Mouse (Mus musculus) thymus, postnatal 25 days (tissue): ENCODE data around the gene Lonrf3.

Source experiments
- DNase-seq: peaks from one replicate; pipeline ENCODE4 v3.0.0; 2022

Lonrf3 gene

DNA sequence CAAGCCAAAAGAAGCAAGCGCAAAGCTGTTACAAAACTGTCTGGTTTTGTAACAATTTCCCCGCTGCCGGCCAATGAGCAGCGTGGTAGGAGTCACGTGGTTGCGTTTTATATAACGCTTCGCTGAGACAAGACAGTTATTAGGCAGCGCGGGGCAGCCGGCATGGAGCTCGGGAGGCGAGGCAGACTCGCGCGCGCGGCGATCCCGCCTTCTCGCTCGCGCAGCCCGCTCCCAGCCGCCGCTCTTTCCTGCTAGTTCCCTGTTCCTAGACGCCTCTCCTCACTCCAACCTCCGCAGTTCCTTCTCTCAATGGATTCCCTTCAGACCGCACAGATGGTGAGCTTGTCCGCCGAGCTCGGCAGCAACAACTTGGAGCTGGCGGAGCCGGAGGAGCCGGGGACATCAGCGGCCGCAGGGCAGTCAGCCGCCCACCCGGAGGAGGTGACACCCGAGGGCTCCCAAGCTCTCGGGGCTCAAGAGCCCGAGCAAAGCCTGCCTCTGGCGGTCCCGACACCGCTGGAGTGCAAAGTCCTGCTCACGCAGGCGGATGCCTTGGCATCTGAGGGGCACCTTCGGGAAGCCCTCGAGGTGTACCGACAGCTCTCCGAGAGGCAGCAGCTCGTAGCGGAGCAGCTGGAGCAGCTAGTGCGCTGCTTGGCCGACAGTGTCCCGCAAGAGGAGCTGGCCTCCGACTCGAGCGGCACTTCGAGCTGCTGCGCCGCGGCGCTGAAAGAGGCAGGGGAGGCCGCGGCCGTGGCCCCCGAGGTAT, at the start of gene Lonrf3:
TSS of gene Lonrf3 (plus strand) at position 83 of the 769 bp plus-strand sequence.
- peak; percentile 38 for DNase-seq

- peak; percentile 1 for DNase-seq
Observed at GRCm38 (mm10) chrX:36278750-36279149, 49.4 kb upstream of the Lonrf3 start.

DNA sequence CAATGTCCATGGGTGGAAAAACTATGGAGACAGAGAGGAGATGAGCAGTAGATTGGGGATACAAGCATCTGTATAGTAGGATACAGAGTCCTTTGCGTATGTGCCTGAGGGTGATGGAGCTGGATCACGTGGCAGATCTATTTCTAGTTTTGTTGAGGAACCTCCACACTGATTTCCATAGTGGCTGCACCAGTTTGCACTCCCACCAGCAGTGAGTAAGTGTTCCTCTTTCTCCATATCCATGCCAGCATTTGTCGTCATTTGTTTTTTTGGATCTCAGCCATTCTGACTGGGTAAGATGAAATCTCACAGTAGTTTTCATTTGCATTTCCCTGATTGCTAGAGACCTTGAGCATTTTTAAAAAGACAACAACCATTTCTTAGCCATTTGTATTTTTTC, 16.7 kb upstream of the Lonrf3 start:
- no peak for DNase-seq

GRCm38 (mm10) chrX:36327491-36328255, 480 bp upstream of the Lonrf3 start:
- DNase-seq, result peak; percentile 18

GRCm38 (mm10) chrX:36329040-36329649, 992 bp downstream of the Lonrf3 start:
- DNase-seq, result peak; percentile 22

DNA sequence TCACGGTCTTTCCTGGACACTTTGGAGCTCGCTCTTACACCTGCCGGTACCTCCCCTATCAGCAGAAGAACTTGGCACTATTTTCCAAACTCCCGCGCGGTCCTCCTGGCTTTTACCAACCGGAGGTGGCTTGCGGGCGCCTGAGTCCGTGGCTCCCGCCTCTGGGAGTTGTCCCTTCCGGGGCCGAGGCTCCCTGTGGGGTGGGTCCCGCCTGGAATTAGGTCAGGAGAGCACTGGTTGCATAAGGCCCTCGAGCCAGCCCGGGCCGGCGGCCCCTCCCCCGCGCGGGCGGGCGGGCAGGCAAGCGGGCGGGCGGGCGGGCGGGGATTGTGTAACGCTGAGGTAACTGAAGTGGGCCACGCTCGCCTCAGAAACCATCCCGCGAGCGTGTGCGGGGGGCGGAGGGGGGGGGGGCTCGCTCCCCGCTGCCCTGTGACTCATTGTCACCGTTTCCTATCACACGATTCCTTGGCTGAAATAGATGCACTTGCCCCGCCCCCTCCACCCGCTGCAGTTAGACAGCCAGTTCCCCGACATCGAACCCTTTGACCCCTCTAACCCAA, 1.8 kb downstream of the Lonrf3 start:
- DNase-seq, result peak; percentile 5

DNA sequence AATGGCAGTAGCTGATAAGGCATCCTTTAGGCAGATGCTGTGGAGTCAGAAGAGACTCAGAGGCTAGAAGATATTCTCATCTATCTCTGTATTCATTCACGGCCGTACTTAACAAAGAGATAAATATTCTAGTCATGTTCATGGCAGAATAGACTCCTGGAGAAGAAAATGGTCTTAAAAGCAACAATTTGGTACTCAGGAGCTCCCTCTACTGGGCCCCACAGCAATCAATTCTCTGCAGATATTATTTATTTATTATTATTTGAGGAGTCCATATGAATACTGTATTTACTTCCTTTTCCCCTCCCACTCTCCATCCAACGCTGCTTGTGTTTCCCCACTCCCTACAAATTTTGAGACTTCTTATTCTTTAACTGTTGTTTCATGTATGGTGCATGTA, 24.3 kb downstream of the Lonrf3 start:
- DNase-seq, result no peak

- DNase-seq, result no peak
Observed at GRCm38 (mm10) chrX:36385340-36385739, 57.2 kb downstream of the Lonrf3 start.

- DNase-seq, result no peak
Observed at GRCm38 (mm10) chrX:36389971-36390370, 61.8 kb downstream of the Lonrf3 start.

DNA sequence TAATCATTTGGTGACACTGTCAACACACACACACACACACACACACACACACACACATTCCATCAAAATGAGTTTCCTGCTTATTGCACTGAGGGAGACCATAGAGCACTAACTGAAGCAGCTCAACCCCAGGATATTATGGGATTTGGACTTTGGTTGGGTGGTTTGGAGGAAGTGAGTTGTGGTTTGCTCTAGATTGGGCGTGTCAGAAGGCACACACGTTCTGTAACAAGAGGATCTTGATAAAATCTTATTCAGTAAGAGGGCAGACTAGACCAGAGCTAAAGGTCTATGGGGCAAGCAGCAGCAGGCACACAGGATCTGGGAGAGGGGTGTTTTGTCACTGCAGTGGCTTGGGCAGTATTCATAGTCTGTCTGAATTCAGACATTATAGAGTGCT, 62.4 kb downstream of the Lonrf3 start:
- no peak for DNase-seq

DNA sequence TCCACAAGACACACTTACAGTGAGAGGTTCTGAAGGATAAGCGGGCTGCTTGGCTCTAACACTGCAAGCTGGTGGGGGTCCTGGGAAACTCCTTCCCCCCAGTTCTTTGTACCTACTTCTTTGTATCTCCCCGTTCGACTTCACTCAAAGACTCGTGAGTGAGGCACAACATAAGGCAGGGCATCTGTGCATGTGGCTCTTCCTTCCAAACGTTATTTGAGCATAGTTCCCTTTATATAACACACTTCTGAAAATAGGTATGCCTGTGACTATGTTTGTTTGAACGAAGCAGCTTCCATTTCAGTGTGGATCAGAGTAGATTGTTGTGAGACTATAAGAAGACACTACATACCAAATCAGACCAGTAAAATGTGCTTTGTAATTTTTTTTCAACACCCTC, 64.5 kb downstream of the Lonrf3 start:
- no peak for DNase-seq

GRCm38 (mm10) chrX:36393279-36393678, 65.1 kb downstream of the Lonrf3 start:
- DNase-seq, result no peak

DNA sequence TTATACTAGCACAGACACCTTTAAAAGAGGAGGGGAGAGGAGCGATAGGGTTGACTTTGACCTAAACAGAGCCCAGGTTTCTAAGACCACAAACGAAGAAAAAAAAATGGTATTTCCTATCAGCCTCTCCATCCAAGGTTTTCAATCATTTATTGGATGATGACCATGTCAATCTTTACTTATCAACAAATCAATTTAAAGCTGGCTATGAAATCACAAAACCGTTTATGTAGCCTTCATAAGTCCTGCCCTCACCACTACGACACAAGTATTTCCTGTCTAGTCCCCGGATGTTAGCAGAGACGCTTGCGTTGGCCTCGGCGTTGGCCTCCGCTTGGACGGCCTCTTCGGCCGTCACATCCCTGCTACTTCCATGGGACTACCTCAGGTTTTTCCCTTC, 72.8 kb downstream of the Lonrf3 start, which contains the start of gene Gm6268:
TSS of gene Gm6268 (plus strand) at position 301 of the 400 bp plus-strand sequence.
- DNase-seq, result no peak

- peak; percentile 37 for DNase-seq
Observed at GRCm38 (mm10) chrX:36402316-36402715, 74.2 kb downstream of the Lonrf3 start.
